Mouse (Mus musculus) cerebellum, adult 9-10 months (tissue): Measurements from ENCODE around the gene Stum.

Source experiments
- DNase-seq: peaks from one replicate; pipeline ENCODE4 v3.0.0; 2022

Stum gene

GRCm38 (mm10) chr1:180383884-180384283 is 99.4 kb downstream of the Stum start:
- DNase-seq, result no peak
